Comparison of ENCODE assay signal across 8 mouse cellular contexts in the genomic region with DNA sequence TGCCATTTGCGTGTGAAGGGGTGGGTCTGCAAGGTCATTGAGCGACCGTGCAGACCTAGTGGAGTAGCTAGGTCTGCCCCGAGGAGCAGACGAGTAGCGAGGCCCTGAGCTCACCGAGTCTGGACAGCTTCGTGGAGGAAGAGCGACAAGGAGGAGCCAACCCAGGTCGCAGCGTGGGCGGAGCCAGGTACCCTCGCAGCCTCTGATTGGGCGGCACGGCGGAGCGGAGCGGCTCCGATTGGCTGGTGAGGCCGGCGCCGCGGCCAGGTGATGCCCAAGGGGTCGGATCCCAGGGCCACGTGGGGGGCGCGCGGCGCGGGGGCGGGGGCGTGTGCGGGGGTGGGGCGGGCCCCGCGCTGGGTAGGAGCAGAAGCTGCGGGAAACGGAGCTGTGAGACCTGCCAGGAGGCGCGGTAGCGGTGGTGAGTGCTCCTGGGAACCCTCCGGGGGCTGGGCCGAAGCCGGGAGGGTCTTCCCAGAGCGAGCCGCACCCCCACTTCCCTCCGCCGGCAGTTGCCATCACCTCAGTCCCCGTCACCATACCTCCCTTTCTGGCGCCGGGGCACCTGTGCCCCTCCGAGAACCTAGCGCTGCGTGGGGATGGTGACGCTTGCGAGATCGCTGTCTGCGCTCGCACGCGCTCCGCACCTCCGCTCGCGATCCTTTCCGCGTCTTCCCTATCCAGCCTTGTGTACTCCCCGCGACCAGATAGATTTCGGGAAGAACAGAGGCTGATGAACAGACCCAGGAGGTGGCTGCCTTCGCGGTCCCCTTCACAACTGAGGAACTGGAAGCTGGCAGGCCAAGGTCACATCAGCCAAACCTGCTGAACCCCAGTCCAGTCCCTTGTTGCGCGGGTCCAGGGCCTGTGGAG. TPM values are rescaled to one million over a fixed set of nuclear protein-coding genes. Genes with fewer than 3 reads are reported as not detected.
DNase-seq lines count a peak whose midpoint lies in the region; ATAC-seq and TF ChIP-seq lines count a peak whose summit lies in the region.

A gene (plus strand): TSS at position 316 of the 873 bp plus-strand sequence.
A gene (plus strand): TSS at position 348 of the 873 bp plus-strand sequence.

- no peak within 1 kb of the TSS for H3K27ac ChIP-seq in bone marrow macrophage, adult 2 months (ENCODE audit: insufficient read depth, low read depth, low read length)
- no peak within 1 kb of the TSS for H3K27ac ChIP-seq in embryonic facial prominence, embryonic 15.5 days (replicated peaks)
- H3K27ac ChIP-seq in heart, embryonic 12.5 days (ENCODE audit: poor library complexity, severe bottlenecking): no peak within 1 kb of the TSS
- 0 out of 2 replicates have a peak within 1 kb of the TSS, but pooled peaks have one; percentile 6 for H3K27ac ChIP-seq in kidney, embryonic 16.5 days (ENCODE audit: low read length)
- H3K27ac ChIP-seq in liver, embryonic 11.5 days (ENCODE audit: low read depth, low read length): no peak within 1 kb of the TSS
- H3K27ac ChIP-seq in stomach, embryonic 16.5 days (ENCODE audit: low read length): no peak within 1 kb of the TSS

- H3K9ac ChIP-seq in embryonic facial prominence, embryonic 15.5 days: peak within 1 kb of the TSS; percentile 21; the same call in 1 of the 2 replicates
- peak within 1 kb of the TSS; percentile 47 for H3K9ac ChIP-seq in heart, embryonic 12.5 days
- peak within 1 kb of the TSS; percentile 61 for H3K9ac ChIP-seq in kidney, embryonic 16.5 days (replicated peaks; ENCODE audit: low read length)
- no peak within 1 kb of the TSS for H3K9ac ChIP-seq in liver, embryonic 11.5 days (ENCODE audit: low read depth, low read length)
- peak within 1 kb of the TSS; percentile 60 for H3K9ac ChIP-seq in stomach, embryonic 16.5 days (ENCODE audit: low read length)

- H3K9me3 ChIP-seq in embryonic facial prominence, embryonic 15.5 days (replicated peaks): no peaks in the 10 kb centered on the region
- no peaks in the 10 kb centered on the region for H3K9me3 ChIP-seq in heart, embryonic 12.5 days (replicated peaks)
- H3K9me3 ChIP-seq in kidney, embryonic 16.5 days (ENCODE audit: low read length): no peaks in the 10 kb centered on the region
- no peaks in the 10 kb centered on the region for H3K9me3 ChIP-seq in liver, embryonic 11.5 days (ENCODE audit: control insufficient read depth, low read length)
- H3K9me3 ChIP-seq in stomach, embryonic 16.5 days (replicated peaks; ENCODE audit: control insufficient read depth, low read length): no peaks in the 10 kb centered on the region

- peak; percentile 83 for DNase-seq in CD4-positive, CD25-positive, alpha-beta regulatory T cell, adult 2 months (ENCODE audit: low read depth, low spot score)
- DNase-seq in liver, embryonic 11.5 days (ENCODE audit: low spot score): peak; percentile 83
- peak; percentile 76 for DNase-seq in naive thymus-derived CD4-positive, alpha-beta T cell, adult 2 months (ENCODE audit: low read depth)

- TF ChIP-seq POLR2A in bone marrow macrophage, adult 2 months (IDR thresholded peaks at IDR 0.05; ENCODE audit: borderline replicate concordance, low read depth, low read length): no peak

- peaks cover 42% of the 10 kb centered on the region for H3K27me3 ChIP-seq in embryonic facial prominence, embryonic 15.5 days
- H3K27me3 ChIP-seq in heart, embryonic 12.5 days (replicated peaks): peaks cover 53% of the 10 kb centered on the region
- H3K27me3 ChIP-seq in kidney, embryonic 16.5 days (ENCODE audit: insufficient read depth, low read length): peaks cover 27% of the 10 kb centered on the region
- peaks cover 48% of the 10 kb centered on the region for H3K27me3 ChIP-seq in liver, embryonic 11.5 days (replicated peaks; ENCODE audit: control insufficient read depth, insufficient read depth, low read length)
- peaks cover 10% of the 10 kb centered on the region for H3K27me3 ChIP-seq in stomach, embryonic 16.5 days (ENCODE audit: control insufficient read depth, insufficient read depth, low read length)

- ATAC-seq in embryonic facial prominence, embryonic 15.5 days (ENCODE audit: insufficient number of reproducible peaks, low FRiP score, low TSS enrichment, low read depth): peak; percentile 83
- peak; percentile 86 for ATAC-seq in heart, embryonic 12.5 days (ENCODE audit: insufficient number of reproducible peaks, low FRiP score)
- peak; percentile 91 for ATAC-seq in kidney, embryonic 16.5 days (ENCODE audit: low FRiP score, low TSS enrichment)
- ATAC-seq in liver, embryonic 11.5 days (replicated peaks; ENCODE audit: low FRiP score): peak; percentile 89
- ATAC-seq in stomach, embryonic 16.5 days (ENCODE audit: insufficient read depth, low FRiP score): peak; percentile 84; the same call in 1 of the 2 replicates

- no peak for TF ChIP-seq CTCF in bone marrow macrophage, adult 2 months (IDR thresholded peaks at IDR 0.05; ENCODE audit: low read depth, low read length)

- peak within 1 kb of the TSS; percentile 100 for H3K4me2 ChIP-seq in embryonic facial prominence, embryonic 15.5 days (replicated peaks)
- peak within 1 kb of the TSS; percentile 98 for H3K4me2 ChIP-seq in heart, embryonic 12.5 days
- peak within 1 kb of the TSS; percentile 99 for H3K4me2 ChIP-seq in kidney, embryonic 16.5 days (replicated peaks; ENCODE audit: low read depth, low read length)
- H3K4me2 ChIP-seq in liver, embryonic 11.5 days: peak within 1 kb of the TSS; percentile 99
- peak within 1 kb of the TSS; percentile 97 for H3K4me2 ChIP-seq in stomach, embryonic 16.5 days (ENCODE audit: low read depth, low read length)

- under 1% methylated on average over 64 of the region's 74 CpGs for WGBS in embryonic facial prominence, embryonic 15.5 days
- under 1% methylated on average over 49 of the region's 74 CpGs for WGBS in heart, embryonic 12.5 days
- WGBS in kidney, embryonic 16.5 days: under 1% methylated on average over 52 of the region's 74 CpGs
- WGBS in liver, embryonic 11.5 days: under 1% methylated on average over 68 of the region's 74 CpGs
- under 1% methylated on average over 73 of the region's 74 CpGs for WGBS in stomach, embryonic 16.5 days

- H3K36me3 ChIP-seq in embryonic facial prominence, embryonic 15.5 days: peaks cover 22% of the 10 kb centered on the region; the same call in 1 of the 2 replicates
- H3K36me3 ChIP-seq in heart, embryonic 12.5 days: peaks cover 22% of the 10 kb centered on the region
- peaks cover 13% of the 10 kb centered on the region for H3K36me3 ChIP-seq in kidney, embryonic 16.5 days (ENCODE audit: insufficient read depth, low read length)
- peaks cover 4% of the 10 kb centered on the region; the same call in 1 of the 2 replicates for H3K36me3 ChIP-seq in liver, embryonic 11.5 days (ENCODE audit: control insufficient read depth, insufficient read depth, low read length)
- 0 out of 2 replicates have a peak, but pooled peaks cover 6% of the 10 kb centered on the region for H3K36me3 ChIP-seq in stomach, embryonic 16.5 days (ENCODE audit: control insufficient read depth, insufficient read depth, low read length)

- no peaks in the 10 kb centered on the region for H3K4me1 ChIP-seq in bone marrow macrophage, adult 2 months (ENCODE audit: control insufficient read depth, insufficient read depth, low read length)
- H3K4me1 ChIP-seq in embryonic facial prominence, embryonic 15.5 days: peaks cover 29% of the 10 kb centered on the region
- peaks cover 35% of the 10 kb centered on the region for H3K4me1 ChIP-seq in heart, embryonic 12.5 days (replicated peaks)
- H3K4me1 ChIP-seq in kidney, embryonic 16.5 days (ENCODE audit: insufficient read depth, low read length): peaks cover 33% of the 10 kb centered on the region
- peaks cover 26% of the 10 kb centered on the region for H3K4me1 ChIP-seq in liver, embryonic 11.5 days (replicated peaks; ENCODE audit: control insufficient read depth, insufficient read depth, low read length)
- peaks cover 19% of the 10 kb centered on the region for H3K4me1 ChIP-seq in stomach, embryonic 16.5 days (ENCODE audit: control insufficient read depth, insufficient read depth, low read length)

- peak within 1 kb of the TSS; percentile 60 for H3K4me3 ChIP-seq in bone marrow macrophage, adult 2 months (ENCODE audit: insufficient read depth, low read length)
- peak within 1 kb of the TSS; percentile 50 for H3K4me3 ChIP-seq in embryonic facial prominence, embryonic 15.5 days (replicated peaks)
- peak within 1 kb of the TSS; percentile 57 for H3K4me3 ChIP-seq in heart, embryonic 12.5 days
- peak within 1 kb of the TSS; percentile 59 for H3K4me3 ChIP-seq in kidney, embryonic 16.5 days (ENCODE audit: low read length)
- H3K4me3 ChIP-seq in liver, embryonic 11.5 days (ENCODE audit: low read depth, low read length): peak within 1 kb of the TSS; percentile 56
- peak within 1 kb of the TSS; percentile 55 for H3K4me3 ChIP-seq in stomach, embryonic 16.5 days (replicated peaks; ENCODE audit: low read length)

RNA-seq across cellular contexts. Expression of the first gene that starts in this region (rescaled TPM):
- 0.16 TPM in 1 of 2 replicates, not detected in the other for polyA plus RNA-seq in bone marrow macrophage, adult 2 months (2012; ENCODE audit: insufficient read depth, insufficient read length, missing spikeins)
- polyA plus RNA-seq in embryonic facial prominence, embryonic 15.5 days (2015; fragmentation: Nextera tagmentation; extraction: Ambion mirVana): 0.49 and 0.50 TPM in 2 replicates
- 0.31 and 0.41 TPM in 2 replicates for polyA plus RNA-seq in heart, embryonic 12.5 days (2016; fragmentation: Nextera tagmentation; extraction: Ambion mirVana)
- polyA plus RNA-seq in kidney, embryonic 16.5 days (2015; fragmentation: Nextera tagmentation; extraction: Ambion mirVana): 0.67 and 0.76 TPM in 2 replicates
- polyA plus RNA-seq in liver, embryonic 11.5 days (2014; fragmentation: Nextera tagmentation; extraction: Ambion mirVana): 0.81 and 0.99 TPM in 2 replicates
- 0.46 and 0.82 TPM in 2 replicates for polyA plus RNA-seq in stomach, embryonic 16.5 days (2015; fragmentation: Nextera tagmentation; extraction: Ambion mirVana)

RNA-seq across cellular contexts. Expression of the second gene that starts in this region (rescaled TPM):
- not detected in 2 replicates for polyA plus RNA-seq in bone marrow macrophage, adult 2 months (2012; ENCODE audit: insufficient read depth, insufficient read length, missing spikeins)
- polyA plus RNA-seq in embryonic facial prominence, embryonic 15.5 days (2015; fragmentation: Nextera tagmentation; extraction: Ambion mirVana): 2.0 and 2.3 TPM in 2 replicates
- 0.44 and 0.52 TPM in 2 replicates for polyA plus RNA-seq in heart, embryonic 12.5 days (2016; fragmentation: Nextera tagmentation; extraction: Ambion mirVana)
- 2.2 and 2.6 TPM in 2 replicates for polyA plus RNA-seq in kidney, embryonic 16.5 days (2015; fragmentation: Nextera tagmentation; extraction: Ambion mirVana)
- polyA plus RNA-seq in liver, embryonic 11.5 days (2014; fragmentation: Nextera tagmentation; extraction: Ambion mirVana): 0.34 and 0.58 TPM in 2 replicates
- 1.5 and 1.9 TPM in 2 replicates for polyA plus RNA-seq in stomach, embryonic 16.5 days (2015; fragmentation: Nextera tagmentation; extraction: Ambion mirVana)

Comparison
In these comparisons a context has a peak if more than half of its experiments do, and no peak if none do; other contexts are left out.
1. Peak in ATAC-seq, H3K4me3 ChIP-seq, H3K9ac ChIP-seq and H3K4me2 ChIP-seq in heart, embryonic 12.5 days; RNA of the genes that start here not detected or under 1 TPM.
2. Peak in DNase-seq, ATAC-seq, H3K4me3 ChIP-seq and H3K4me2 ChIP-seq in liver, embryonic 11.5 days; RNA of the genes that start here not detected or under 1 TPM.